Mouse (Mus musculus): ENCODE measurements around the gene Aipl1.

GRCm38 (mm10) chr11:72037996-72038395 is 687 bp upstream of the Aipl1 start:
- TF ChIP-seq POLR2A (IDR thresholded peaks at IDR 0.05; ENCODE audit: control insufficient read depth, extremely low read depth, insufficient read depth, low read length, poor library complexity) (no peak), CTCF (IDR thresholded peaks at IDR 0.05; ENCODE audit: borderline replicate concordance, control insufficient read depth, extremely low read depth, insufficient read depth, low read length, poor library complexity) (no peak)
